In the genomic region with DNA sequence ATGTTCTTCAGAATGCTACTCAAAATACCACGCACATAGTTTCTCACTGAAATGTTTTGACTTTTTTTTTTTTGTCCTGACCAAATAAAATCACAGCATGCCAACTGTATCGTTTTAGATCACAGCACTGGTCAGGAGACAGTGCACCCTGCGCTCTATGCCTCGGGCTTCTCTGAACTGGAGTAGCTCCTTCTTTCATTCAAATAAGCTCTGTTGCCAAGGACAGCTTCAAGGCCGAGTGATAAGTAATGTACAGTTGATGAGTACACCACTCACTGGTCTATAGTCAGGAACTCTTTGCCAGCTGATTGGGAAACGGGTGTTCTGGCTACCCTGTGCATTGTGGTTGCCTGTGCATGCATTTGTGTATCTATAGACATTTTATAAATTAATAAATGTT, we compare ENCODE assay signal across 25 mouse cellular contexts.
A peak's percentile ranks its signal among the peaks of the same experiment; 100 is the strongest.
DNase-seq lines count a peak whose midpoint lies in the region; ATAC-seq lines count a peak whose summit lies in the region.
"Had no signal": no experiment of that assay in that cellular context is flagged by ENCODE, and none has a peak within 500 bp of the region (broad histone marks: within the 10 kb centered on the region; RNA-seq: fewer than 3 reads in every experiment).

No protein-coding gene starts in this region.

- no peaks in the 10 kb centered on the region for H3K27me3 ChIP-seq in hindbrain, embryonic 13.5 days
- H3K27me3 ChIP-seq in hindbrain, embryonic 11.5 days (ENCODE audit: control insufficient read depth, insufficient read depth, low read length), result no peaks in the 10 kb centered on the region
- no peaks in the 10 kb centered on the region for H3K27me3 ChIP-seq in midbrain, embryonic 15.5 days (replicated peaks)
- no peaks in the 10 kb centered on the region for H3K27me3 ChIP-seq in midbrain, embryonic 10.5 days (ENCODE audit: low read depth, poor library complexity, severe bottlenecking)
- H3K27me3 ChIP-seq: limb, embryonic 12.5 days; neural tube, embryonic 13.5 days; Patski; stomach, embryonic 15.5 days had no signal

- no peak overlapping the region for H3K27ac ChIP-seq in hindbrain, embryonic 13.5 days
- H3K27ac ChIP-seq in hindbrain, embryonic 11.5 days (ENCODE audit: low read depth, low read length), result no peak overlapping the region
- peak overlapping the region; percentile 47 for H3K27ac ChIP-seq in midbrain, embryonic 15.5 days
- H3K27ac ChIP-seq in midbrain, embryonic 10.5 days (replicated peaks), result no peak overlapping the region
- H3K27ac ChIP-seq: forebrain, embryonic 10.5 days; gastrocnemius, adult 2 months; limb, embryonic 12.5 days; macrophage; neural tube, embryonic 13.5 days; stomach, embryonic 15.5 days had no signal

- H3K9ac ChIP-seq in hindbrain, embryonic 13.5 days, result no peak overlapping the region
- H3K9ac ChIP-seq in hindbrain, embryonic 11.5 days (ENCODE audit: low read depth, low read length), result no peak overlapping the region
- H3K9ac ChIP-seq in midbrain, embryonic 15.5 days, result no peak overlapping the region
- H3K9ac ChIP-seq: limb, embryonic 12.5 days; liver, postnatal 0 days; neural tube, embryonic 13.5 days; stomach, embryonic 15.5 days had no signal

- WGBS in hindbrain, embryonic 13.5 days, result 58% methylated on average over 6 of the region's 6 CpGs
- 82% methylated on average over 6 of the region's 6 CpGs for WGBS in hindbrain, embryonic 11.5 days
- WGBS in midbrain, embryonic 15.5 days, result 47% methylated on average over 6 of the region's 6 CpGs
- 92% methylated on average over 6 of the region's 6 CpGs for WGBS in midbrain, embryonic 10.5 days

- H3K36me3 ChIP-seq in hindbrain, embryonic 13.5 days, result peaks cover 19% of the 10 kb centered on the region
- no peaks in the 10 kb centered on the region for H3K36me3 ChIP-seq in hindbrain, embryonic 11.5 days (ENCODE audit: control insufficient read depth, insufficient read depth, low read length)
- H3K36me3 ChIP-seq in midbrain, embryonic 15.5 days (replicated peaks), result 0 out of 2 replicates have a peak, but pooled peaks cover 3% of the 10 kb centered on the region
- peaks cover 26% of the 10 kb centered on the region for H3K36me3 ChIP-seq in midbrain, embryonic 10.5 days

- no peak overlapping the region for H3K4me2 ChIP-seq in hindbrain, embryonic 13.5 days
- no peak overlapping the region for H3K4me2 ChIP-seq in hindbrain, embryonic 11.5 days (replicated peaks; ENCODE audit: low read depth, low read length)
- no peak overlapping the region for H3K4me2 ChIP-seq in midbrain, embryonic 15.5 days
- H3K4me2 ChIP-seq: limb, embryonic 12.5 days; liver, embryonic 11.5 days; stomach, embryonic 15.5 days had no signal

- peaks cover 23% of the 10 kb centered on the region for H3K4me1 ChIP-seq in hindbrain, embryonic 13.5 days (replicated peaks)
- H3K4me1 ChIP-seq in hindbrain, embryonic 11.5 days (replicated peaks; ENCODE audit: control insufficient read depth, insufficient read depth, low read length), result no peaks in the 10 kb centered on the region
- peaks cover 22% of the 10 kb centered on the region for H3K4me1 ChIP-seq in midbrain, embryonic 15.5 days
- H3K4me1 ChIP-seq in midbrain, embryonic 10.5 days, result peaks cover 11% of the 10 kb centered on the region
- H3K4me1 ChIP-seq: stomach, embryonic 15.5 days had no signal

- no peaks in the 10 kb centered on the region for H3K9me3 ChIP-seq in hindbrain, embryonic 13.5 days
- H3K9me3 ChIP-seq in hindbrain, embryonic 11.5 days (ENCODE audit: control insufficient read depth, low read length), result no peaks in the 10 kb centered on the region
- H3K9me3 ChIP-seq in midbrain, embryonic 15.5 days, result no peaks in the 10 kb centered on the region
- H3K9me3 ChIP-seq in midbrain, embryonic 10.5 days (replicated peaks), result no peaks in the 10 kb centered on the region
- H3K9me3 ChIP-seq: forebrain, embryonic 10.5 days; limb, embryonic 12.5 days; neural tube, embryonic 13.5 days; stomach, embryonic 15.5 days had no signal

- ATAC-seq in hindbrain, embryonic 13.5 days (ENCODE audit: low FRiP score), result 0 out of 2 replicates have a peak, but pooled peaks have one; percentile 36
- no peak for ATAC-seq in hindbrain, embryonic 11.5 days (ENCODE audit: low FRiP score)
- ATAC-seq in midbrain, embryonic 15.5 days (replicated peaks), result peak; percentile 55; the same call in 1 of the 2 replicates
- ATAC-seq in inflammation-experienced regulatory T-cells, adult 6 months, result no peak
- ATAC-seq: intestine, embryonic 16.5 days; liver, postnatal 0 days; lung, postnatal 0 days; Patski had no signal

- DNase-seq in adrenal gland, adult 8-10 months, result peak; percentile 21
- no peak for DNase-seq in adrenal gland, postnatal 25 days
- DNase-seq in hindbrain, embryonic 11.5 days (ENCODE audit: low spot score), result no peak
- no peak for DNase-seq in midbrain, embryonic 10.5 days (ENCODE audit: low spot score)
- peak; percentile 39 for DNase-seq in testis, postnatal 10 days (ENCODE audit: low spot score)
- DNase-seq: gastrocnemius, adult 2 months; heart, postnatal 4 days; kidney, adult 9 months; kidney, postnatal 25 days; liver, postnatal 0 days; thymus, adult 2 months; thymus, postnatal 4 days had no signal

- H3K4me3 ChIP-seq in hindbrain, embryonic 13.5 days, result no peak overlapping the region
- H3K4me3 ChIP-seq in hindbrain, embryonic 11.5 days (ENCODE audit: low read depth, low read length), result no peak overlapping the region
- H3K4me3 ChIP-seq in midbrain, embryonic 15.5 days, result no peak overlapping the region
- H3K4me3 ChIP-seq in midbrain, embryonic 10.5 days, result no peak overlapping the region
- H3K4me3 ChIP-seq: forebrain, embryonic 10.5 days; gastrocnemius, adult 2 months; limb, embryonic 12.5 days; myocyte; neural tube, embryonic 13.5 days; stomach, embryonic 15.5 days had no signal

Comparison
In these comparisons a context has a peak if more than half of its experiments do, and no peak if none do; other contexts are left out.
1. DNase-seq: peak in adrenal gland, adult 8-10 months (single experiment) and testis, postnatal 10 days (single experiment); none in adrenal gland, postnatal 25 days (single experiment), hindbrain, embryonic 11.5 days (single experiment) and midbrain, embryonic 10.5 days (single experiment).
2. ATAC-seq: peak in hindbrain, embryonic 13.5 days (single experiment) and midbrain, embryonic 15.5 days (single experiment); none in hindbrain, embryonic 11.5 days (single experiment) and inflammation-experienced regulatory T-cells, adult 6 months (single experiment).